Mouse (Mus musculus) cerebellum, postnatal 4 days (tissue): Measurements from ENCODE around the gene Ppp2r2c.
A peak's percentile ranks its signal among the peaks of the same experiment; 100 is the strongest.

Experiments used
- DNase-seq, 2 experiments: peaks; one replicate each; pipeline ENCODE4 v3.0.0; 2022; ENCODE audit warnings: low spot score in 2 of 2, mixed read lengths in 1 of 2

Ppp2r2c gene

GRCm38 (mm10) chr5:36868266-36869090 lies at the start of gene Ppp2r2c:
Ppp2r2c (plus strand) TSS chr5:36868513.
- no peak for DNase-seq

- no peak for DNase-seq
These were observed 48.6 kb upstream of the Ppp2r2c start for GRCm38 (mm10) chr5:36819742-36820141.

- DNase-seq, result peak in 1 of 2 experiments; percentile 62
These were observed 48.2 kb upstream of the Ppp2r2c start for GRCm38 (mm10) chr5:36820142-36820541.

- DNase-seq, result no peak
These were observed 45.4 kb upstream of the Ppp2r2c start for GRCm38 (mm10) chr5:36822907-36823306.

- DNase-seq, result no peak
These were observed 39.2 kb upstream of the Ppp2r2c start for GRCm38 (mm10) chr5:36829098-36829497.

GRCm38 (mm10) chr5:36829913-36830879 lies 38.1 kb upstream of the Ppp2r2c start, which contains the start of gene Man2b2:
Man2b2 (minus strand) TSS chr5:36830653.
- peak; percentile 96 to 99 for DNase-seq

- peak in 1 of 2 experiments; percentile 28 for DNase-seq
These were observed 37.0 kb upstream of the Ppp2r2c start for GRCm38 (mm10) chr5:36831272-36831671.

GRCm38 (mm10) chr5:36835933-36836332 lies 32.4 kb upstream of the Ppp2r2c start:
- DNase-seq, result peak; percentile 75 to 87

- peak in 1 of 2 experiments; percentile 80 for DNase-seq
These were observed 29.3 kb upstream of the Ppp2r2c start for GRCm38 (mm10) chr5:36839032-36839431.

- DNase-seq, result no peak
These were observed 28.7 kb upstream of the Ppp2r2c start for GRCm38 (mm10) chr5:36839602-36840001.

- DNase-seq, result no peak
These were observed 28.2 kb upstream of the Ppp2r2c start for GRCm38 (mm10) chr5:36840092-36840491.

GRCm38 (mm10) chr5:36841701-36842100 lies 26.6 kb upstream of the Ppp2r2c start:
- no peak for DNase-seq

- no peak for DNase-seq
These were observed 23.8 kb upstream of the Ppp2r2c start for GRCm38 (mm10) chr5:36844490-36844889.

- no peak for DNase-seq
These were observed 16.7 kb upstream of the Ppp2r2c start for GRCm38 (mm10) chr5:36851572-36851971.

GRCm38 (mm10) chr5:36855180-36855579 lies 13.1 kb upstream of the Ppp2r2c start:
- DNase-seq, result no peak

GRCm38 (mm10) chr5:36856529-36856928 lies 11.8 kb upstream of the Ppp2r2c start:
- DNase-seq, result no peak

- no peak for DNase-seq
These were observed 10.8 kb upstream of the Ppp2r2c start for GRCm38 (mm10) chr5:36857546-36857945.

- DNase-seq, result no peak
These were observed 7.2 kb upstream of the Ppp2r2c start for GRCm38 (mm10) chr5:36861084-36861483.

- no peak for DNase-seq
These were observed 1.5 kb upstream of the Ppp2r2c start for GRCm38 (mm10) chr5:36866701-36867250.

GRCm38 (mm10) chr5:36867561-36867960 lies 752 bp upstream of the Ppp2r2c start:
- no peak for DNase-seq

GRCm38 (mm10) chr5:36869186-36869577 lies 869 bp downstream of the Ppp2r2c start:
- DNase-seq, result no peak
